Mouse (Mus musculus) right cerebral cortex, adult 18-20 months (tissue): ENCODE data around the gene Ttc4.

Experiments used
- DNase-seq: peaks from one replicate; pipeline ENCODE4 v3.0.0; 2022; ENCODE audit warnings: mixed read lengths

Ttc4 gene

DNA sequence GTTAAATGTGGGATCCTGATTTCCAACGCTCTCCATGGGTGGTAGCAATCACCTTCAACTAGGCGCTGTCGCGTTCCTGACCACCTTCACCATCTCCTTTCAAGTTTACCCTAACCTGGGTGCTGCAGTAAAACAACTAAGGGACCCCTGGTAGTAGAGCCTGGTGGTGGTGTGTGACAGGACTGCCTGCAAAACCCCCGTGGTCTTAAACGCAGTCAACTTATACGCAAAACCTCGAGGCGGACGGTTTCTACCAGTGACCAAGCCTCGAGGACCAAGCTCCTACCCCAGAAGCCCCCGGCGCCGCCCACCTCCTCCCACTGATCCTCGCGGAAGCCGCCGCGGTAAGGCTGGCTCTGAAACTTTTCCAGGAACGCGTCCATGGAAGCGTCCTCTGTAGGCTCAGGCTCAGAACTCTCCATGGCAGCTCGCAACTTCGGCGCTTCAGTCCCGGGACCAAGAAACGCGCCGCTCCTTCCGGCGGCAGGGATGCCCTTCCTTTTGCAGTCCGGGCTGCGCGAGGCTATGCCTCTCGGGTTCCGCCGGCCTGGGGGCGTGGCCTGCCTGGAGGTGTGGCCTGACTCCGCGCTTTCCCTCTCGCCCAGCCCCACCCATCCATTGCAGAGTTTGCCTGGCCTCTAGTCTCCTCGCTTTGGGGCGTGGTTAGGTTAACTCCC, at the start of gene Ttc4:
Ttc4 (minus strand) TSS at position 503 of the 677 bp plus-strand sequence.
- DNase-seq: peak; percentile 90

DNA sequence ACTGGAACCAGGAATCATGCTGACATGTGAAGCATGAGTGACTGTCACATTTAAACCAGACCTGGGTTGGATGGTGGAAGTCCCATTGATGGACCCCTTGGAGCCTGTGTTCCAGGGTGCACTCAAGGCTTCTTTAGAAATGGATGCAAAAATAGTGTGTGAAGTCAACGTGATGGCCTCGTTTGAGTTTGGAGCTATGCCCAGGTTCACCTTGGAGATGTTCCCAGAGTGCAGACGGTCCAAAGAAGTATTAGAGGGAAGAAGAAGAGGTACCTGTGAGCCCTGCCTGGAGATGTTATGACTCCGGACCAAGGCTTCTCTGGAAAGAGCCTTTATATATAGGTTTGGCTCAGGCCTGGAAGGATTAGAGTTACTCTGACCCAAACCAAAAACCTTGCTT, 41.9 kb upstream of the Ttc4 start:
- DNase-seq: no peak

DNA sequence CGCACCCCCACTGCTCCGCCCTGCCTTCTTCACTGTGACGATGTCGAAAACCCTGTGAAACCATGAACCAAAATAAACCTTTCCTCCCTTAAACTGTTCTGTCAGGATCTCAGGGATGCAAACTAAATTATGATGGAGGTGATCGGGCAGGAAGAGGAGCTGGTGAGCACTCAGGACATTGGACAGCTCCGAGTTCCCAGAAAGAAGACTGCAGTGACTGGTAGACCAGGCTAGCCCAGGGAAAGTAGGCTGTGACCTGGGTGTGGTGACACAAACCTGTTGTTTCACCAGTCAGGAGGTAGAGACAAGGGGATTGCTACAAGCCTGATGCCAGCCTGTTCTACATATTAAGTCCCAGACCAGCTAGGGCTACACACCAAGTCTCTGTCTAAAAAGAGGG, 34.9 kb upstream of the Ttc4 start:
- no peak for DNase-seq

DNA sequence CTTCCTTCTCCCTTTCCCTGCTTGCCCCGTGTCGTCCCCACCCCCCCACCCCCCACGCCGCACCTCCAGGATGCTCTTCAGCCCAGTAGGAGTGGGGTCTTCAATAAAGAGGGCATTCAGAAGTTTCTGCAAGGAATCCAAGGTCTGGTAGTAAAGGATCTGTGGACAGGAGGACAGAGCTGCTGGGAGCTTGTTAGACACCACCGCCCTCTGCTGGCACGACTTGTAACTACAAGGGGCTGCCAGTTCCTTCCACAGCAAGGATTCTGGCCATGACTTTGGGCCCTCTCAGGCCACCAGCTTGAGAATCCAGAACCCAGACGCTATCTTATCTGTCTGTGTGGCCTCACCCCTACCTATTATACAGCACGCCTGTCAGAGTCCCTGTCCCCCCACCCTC, 29.7 kb upstream of the Ttc4 start:
- DNase-seq: peak; percentile 66

GRCm38 (mm10) chr4:106707957-106708356, 29.2 kb upstream of the Ttc4 start:
- DNase-seq: no peak

- DNase-seq: no peak
Observed at GRCm38 (mm10) chr4:106705096-106705665, 26.4 kb upstream of the Ttc4 start.

- peak; percentile 75 for DNase-seq
Observed at GRCm38 (mm10) chr4:106704416-106704815, 25.7 kb upstream of the Ttc4 start.

GRCm38 (mm10) chr4:106703956-106704355, 25.2 kb upstream of the Ttc4 start:
- no peak for DNase-seq

DNA sequence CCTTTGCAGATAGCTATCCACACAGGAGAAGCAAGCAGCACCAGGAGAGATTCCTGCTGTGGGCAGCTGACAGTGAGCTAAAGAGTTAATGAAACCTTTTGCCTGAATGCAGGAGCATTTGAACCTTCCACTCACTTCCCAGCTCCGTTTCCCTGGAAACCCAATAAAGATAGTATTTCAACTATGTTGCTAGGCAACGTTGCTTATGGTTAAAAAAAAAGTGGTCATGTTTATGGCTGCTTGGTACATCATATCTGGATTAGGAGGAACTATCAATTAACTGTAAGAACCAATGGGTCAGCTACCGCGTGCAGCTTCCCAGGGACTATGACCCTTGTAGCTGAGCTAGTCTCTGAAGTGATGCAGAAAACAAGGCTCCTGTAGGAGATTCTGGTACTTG, 22.1 kb upstream of the Ttc4 start:
- no peak for DNase-seq

GRCm38 (mm10) chr4:106699989-106700388, 21.2 kb upstream of the Ttc4 start:
- peak; percentile 41 for DNase-seq

DNA sequence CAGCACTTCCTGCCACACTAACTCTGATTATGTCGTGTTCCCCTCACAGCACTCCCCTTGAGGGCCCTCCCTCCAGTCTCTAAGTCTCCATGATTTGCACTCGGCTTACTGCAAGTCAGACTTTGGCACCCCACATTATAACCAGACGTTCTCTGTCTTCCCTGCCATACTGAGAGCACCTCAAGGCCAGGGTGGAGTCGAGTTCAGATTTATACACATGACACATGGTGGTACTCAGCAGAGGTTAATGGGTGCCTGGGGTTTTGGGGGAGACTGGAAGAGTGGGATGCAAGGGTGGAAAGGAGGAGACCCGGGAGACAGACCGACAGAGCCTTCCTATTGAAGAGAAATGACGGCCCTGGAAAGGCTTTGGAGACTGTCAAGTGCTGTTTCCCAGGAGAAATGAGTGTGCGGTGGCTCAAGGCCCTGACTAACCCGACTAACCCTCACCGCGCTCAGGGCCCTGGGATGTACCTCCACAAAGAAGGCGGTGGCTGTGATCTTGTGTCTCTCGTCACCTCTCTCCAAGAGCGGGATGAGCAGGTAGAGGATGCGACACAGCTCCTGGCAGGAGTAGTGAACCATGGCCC, 15.2 kb upstream of the Ttc4 start:
- DNase-seq: no peak

- DNase-seq: no peak
Observed at GRCm38 (mm10) chr4:106688636-106689296, 10.0 kb upstream of the Ttc4 start.

DNA sequence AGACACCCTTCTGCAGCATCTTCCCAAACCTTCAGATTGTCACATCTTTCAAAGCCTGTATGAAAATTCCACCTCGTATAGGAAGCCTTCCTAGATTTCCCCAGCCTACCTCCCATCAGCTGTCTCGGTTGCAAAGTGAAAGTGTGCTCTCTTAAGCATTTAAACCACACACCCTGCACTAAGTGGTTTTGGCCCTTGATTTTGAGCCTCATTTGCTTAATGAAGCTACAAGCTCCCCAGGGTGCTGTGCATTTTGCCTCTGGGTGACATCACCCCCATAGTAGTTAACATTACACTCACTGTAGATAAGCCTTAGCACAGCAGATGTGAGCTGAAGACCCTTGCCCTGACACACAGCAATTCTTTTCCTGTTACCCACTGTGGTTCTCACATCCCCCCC, 2.2 kb upstream of the Ttc4 start:
- DNase-seq: no peak

DNA sequence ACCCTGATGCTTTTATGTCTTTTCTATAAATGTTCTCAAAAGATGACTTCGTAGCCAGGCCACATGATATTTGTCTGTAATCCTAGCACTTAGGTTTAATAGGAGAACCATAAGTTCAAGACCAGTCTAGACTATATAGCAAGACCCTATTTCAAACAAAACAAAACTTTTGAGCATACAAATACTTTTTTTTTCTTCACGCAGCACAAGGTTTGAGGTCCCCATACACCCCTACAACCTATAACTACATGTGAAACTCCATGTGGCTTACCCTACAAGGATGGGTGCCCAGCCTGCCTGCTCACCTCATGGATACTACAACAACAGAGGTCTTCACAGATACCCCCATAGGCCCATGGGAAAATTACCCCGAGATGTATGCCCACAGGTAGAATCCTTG, 408 bp upstream of the Ttc4 start:
- no peak for DNase-seq

- no peak for DNase-seq
Observed at GRCm38 (mm10) chr4:106676749-106677148, 2.0 kb downstream of the Ttc4 start.

DNA sequence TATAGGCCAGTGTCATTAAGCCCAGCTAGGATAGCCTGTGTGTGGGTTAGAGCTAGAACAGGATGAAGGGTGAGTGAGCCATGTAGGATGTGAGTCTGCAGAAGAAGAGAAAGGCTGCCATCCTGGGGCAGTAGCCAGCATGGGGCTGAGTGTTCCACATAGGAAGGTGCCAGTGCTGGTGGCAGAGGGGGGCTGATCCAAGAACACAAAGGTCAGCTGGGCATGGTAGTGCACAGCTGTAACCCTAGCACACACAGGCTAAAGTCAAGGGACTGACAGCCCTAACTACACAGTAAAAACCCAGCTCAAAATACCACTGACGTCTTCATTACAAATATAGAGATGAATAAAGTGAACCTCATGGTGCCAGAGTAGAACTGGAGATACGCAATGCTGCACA, 12.2 kb downstream of the Ttc4 start:
- DNase-seq: no peak

DNA sequence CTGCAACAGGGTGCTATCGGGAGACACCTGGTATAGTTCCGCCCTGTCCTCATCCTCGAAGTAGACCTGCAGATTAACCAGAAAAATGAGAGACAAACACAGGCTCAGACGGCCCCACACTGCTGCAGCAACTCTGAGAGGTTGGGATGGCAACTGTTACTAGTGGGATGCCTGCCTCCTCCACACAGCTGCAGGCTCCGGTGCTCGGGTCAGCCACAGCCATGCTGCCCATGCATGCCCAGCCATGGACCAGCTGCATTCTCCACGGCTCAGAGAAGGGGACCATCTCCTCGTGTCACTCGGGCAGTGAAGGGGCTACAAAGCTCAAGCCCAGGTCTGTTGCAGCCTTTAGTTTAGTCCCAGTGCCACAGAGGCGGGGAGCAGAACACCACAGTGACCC, 13.1 kb downstream of the Ttc4 start:
- no peak for DNase-seq

GRCm38 (mm10) chr4:106665269-106665668, 13.5 kb downstream of the Ttc4 start:
- DNase-seq: no peak

GRCm38 (mm10) chr4:106664697-106665096, 14.0 kb downstream of the Ttc4 start:
- DNase-seq: no peak

- DNase-seq: no peak
Observed at GRCm38 (mm10) chr4:106663956-106664470, 14.7 kb downstream of the Ttc4 start.

- DNase-seq: no peak
Observed at GRCm38 (mm10) chr4:106655681-106656080, 23.1 kb downstream of the Ttc4 start.

GRCm38 (mm10) chr4:106653051-106653450, 25.7 kb downstream of the Ttc4 start:
- DNase-seq: no peak

DNA sequence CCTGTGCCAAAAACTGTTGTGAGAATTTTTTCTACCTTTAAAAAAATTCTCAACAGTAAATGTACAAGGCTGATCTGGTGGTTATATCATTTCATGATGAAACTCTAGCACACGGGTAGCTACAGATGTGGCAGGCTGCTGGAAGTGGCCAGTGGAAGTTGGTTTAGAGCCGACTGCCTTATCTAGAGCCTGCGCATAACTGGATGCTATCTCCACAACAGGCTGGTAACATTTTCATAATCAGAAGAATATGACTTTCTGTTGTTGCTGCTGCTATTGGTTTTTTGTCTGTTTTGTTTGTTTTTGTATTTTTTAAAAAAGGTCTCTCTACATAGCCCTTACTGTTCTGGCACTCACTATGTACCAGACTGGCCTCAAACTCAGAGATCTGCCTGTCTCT, 26.2 kb downstream of the Ttc4 start:
- DNase-seq: no peak
